Mouse (Mus musculus): ENCODE measurements around the gene Smg6. TPM values are rescaled to one million over a fixed set of nuclear protein-coding genes. Genes with fewer than 3 reads are reported as not detected.
A peak's percentile ranks its signal among the peaks of the same experiment; 100 is the strongest.
"Not testable (repeated sequence)": the region's sequence is repeated elsewhere in the genome, so short reads cannot be mapped to it uniquely, and the experiment has no call there.

Gene Smg6
- polyA plus RNA-seq, 1 experiment from 2014 or later = 19.2 TPM

- peak; percentile 7 for ATAC-seq
These were observed 246.8 kb downstream of the Smg6 start for GRCm38 (mm10) chr11:75172151-75173094.

GRCm38 (mm10) chr11:75173095-75173798, 247.6 kb downstream of the Smg6 start:
- H3K9me3 ChIP-seq (ENCODE audit: control insufficient read depth, low read length) = no peaks in the 10 kb centered on the region
- peaks cover 47% of the 10 kb centered on the region for H3K4me1 ChIP-seq (replicated peaks; ENCODE audit: control insufficient read depth, insufficient read depth, low read length)
- H3K27me3 ChIP-seq (replicated peaks; ENCODE audit: control insufficient read depth, insufficient read depth, low read length) = peaks cover 21% of the 10 kb centered on the region
- peak overlapping the region; percentile 29 for H3K27ac ChIP-seq (ENCODE audit: low read length)
- peaks cover 2% of the 10 kb centered on the region; the same call in 1 of the 2 replicates for H3K36me3 ChIP-seq (ENCODE audit: control insufficient read depth, insufficient read depth)
- ATAC-seq = peak; percentile 54
- WGBS = under 1% methylated on average over 55 of the region's 71 CpGs
- peak overlapping the region; percentile 70 for H3K9ac ChIP-seq (replicated peaks; ENCODE audit: low read depth, low read length)
- H3K4me2 ChIP-seq (ENCODE audit: low read length) = peak overlapping the region; percentile 77
- H3K4me3 ChIP-seq (replicated peaks; ENCODE audit: low read length) = peak overlapping the region; percentile 64

More at GRCm38 (mm10) chr11:75172151-75173094, 246.8 kb downstream of the Smg6 start:
- peak overlapping the region; percentile 77 for H3K4me2 ChIP-seq (ENCODE audit: low read length)
- no peak overlapping the region for H3K27ac ChIP-seq (ENCODE audit: low read length)
- peak overlapping the region; percentile 70 for H3K9ac ChIP-seq (replicated peaks; ENCODE audit: low read depth, low read length)
- no peaks in the 10 kb centered on the region for H3K9me3 ChIP-seq (ENCODE audit: control insufficient read depth, low read length)
- under 1% methylated on average over 73 of the region's 75 CpGs for WGBS
- peaks cover 44% of the 10 kb centered on the region for H3K4me1 ChIP-seq (replicated peaks; ENCODE audit: control insufficient read depth, insufficient read depth, low read length)
- peaks cover 2% of the 10 kb centered on the region; the same call in 1 of the 2 replicates for H3K36me3 ChIP-seq (ENCODE audit: control insufficient read depth, insufficient read depth)
- peak overlapping the region; percentile 64 for H3K4me3 ChIP-seq (replicated peaks; ENCODE audit: low read length)
- peaks cover 27% of the 10 kb centered on the region for H3K27me3 ChIP-seq (replicated peaks; ENCODE audit: control insufficient read depth, insufficient read depth, low read length)

GRCm38 (mm10) chr11:75173799-75174165, 248.2 kb downstream of the Smg6 start:
- ATAC-seq = no peak
- Histone ChIP-seq H3K9me3 (ENCODE audit: control insufficient read depth, low read length) (no peaks in the 10 kb centered on the region), H3K4me3 (replicated peaks; ENCODE audit: low read length) (peak overlapping the region; percentile 64), H3K27me3 (replicated peaks; ENCODE audit: control insufficient read depth, insufficient read depth, low read length) (peaks cover 16% of the 10 kb centered on the region), H3K27ac (ENCODE audit: low read length) (peak overlapping the region; percentile 29), H3K4me2 (ENCODE audit: low read length) (peak overlapping the region; percentile 77), H3K9ac (replicated peaks; ENCODE audit: low read depth, low read length) (peak overlapping the region; percentile 70), H3K36me3 (ENCODE audit: control insufficient read depth, insufficient read depth) (peaks cover 2% of the 10 kb centered on the region; the same call in 1 of the 2 replicates), H3K4me1 (replicated peaks; ENCODE audit: control insufficient read depth, insufficient read depth, low read length) (peaks cover 42% of the 10 kb centered on the region)
- 4% methylated on average over 15 of the region's 15 CpGs for WGBS

- 72% methylated on average over 6 of the region's 6 CpGs for WGBS
- H3K4me3 ChIP-seq (replicated peaks; ENCODE audit: low read length); H3K4me2 ChIP-seq (ENCODE audit: low read length); H3K9me3 ChIP-seq (ENCODE audit: control insufficient read depth, low read length); H3K36me3 ChIP-seq (ENCODE audit: control insufficient read depth, insufficient read depth); H3K27ac ChIP-seq (ENCODE audit: low read length); H3K27me3 ChIP-seq (replicated peaks; ENCODE audit: control insufficient read depth, insufficient read depth, low read length); H3K9ac ChIP-seq (replicated peaks; ENCODE audit: low read depth, low read length); ATAC-seq: not testable (repeated sequence)
- peaks cover 37% of the 10 kb centered on the region for H3K4me1 ChIP-seq (replicated peaks; ENCODE audit: control insufficient read depth, insufficient read depth, low read length)
These were observed 249.0 kb downstream of the Smg6 start for GRCm38 (mm10) chr11:75174574-75174973.

GRCm38 (mm10) chr11:75178011-75178410, 252.4 kb downstream of the Smg6 start:
- ATAC-seq = no peak
- no peak overlapping the region; the same call in 1 of the 2 replicates for H3K27ac ChIP-seq (ENCODE audit: low read length)
- peak overlapping the region; percentile 59 for H3K4me3 ChIP-seq (replicated peaks; ENCODE audit: low read length)
- peaks cover 19% of the 10 kb centered on the region for H3K4me1 ChIP-seq (replicated peaks; ENCODE audit: control insufficient read depth, insufficient read depth, low read length)
- H3K9ac ChIP-seq (replicated peaks; ENCODE audit: low read depth, low read length) = peak overlapping the region; percentile 56
- no peaks in the 10 kb centered on the region for H3K27me3 ChIP-seq (replicated peaks; ENCODE audit: control insufficient read depth, insufficient read depth, low read length)
- H3K36me3 ChIP-seq (ENCODE audit: control insufficient read depth, insufficient read depth) = peaks cover 4% of the 10 kb centered on the region; the same call in 1 of the 2 replicates
- H3K9me3 ChIP-seq (ENCODE audit: control insufficient read depth, low read length) = no peaks in the 10 kb centered on the region
- WGBS = 61% methylated on average over 12 of the region's 12 CpGs
- H3K4me2 ChIP-seq (ENCODE audit: low read length) = peak overlapping the region; percentile 80

- Histone ChIP-seq H3K4me1 (replicated peaks; ENCODE audit: control insufficient read depth, insufficient read depth, low read length) (peaks cover 17% of the 10 kb centered on the region), H3K27ac (ENCODE audit: low read length) (peak within 1 kb of the TSS; percentile 89), H3K9ac (replicated peaks; ENCODE audit: low read depth, low read length) (peak within 1 kb of the TSS; percentile 56), H3K4me3 (replicated peaks; ENCODE audit: low read length) (peak within 1 kb of the TSS; percentile 59), H3K9me3 (ENCODE audit: control insufficient read depth, low read length) (no peaks in the 10 kb centered on the region), H3K36me3 (ENCODE audit: control insufficient read depth, insufficient read depth) (peaks cover 6% of the 10 kb centered on the region; the same call in 1 of the 2 replicates), H3K4me2 (ENCODE audit: low read length) (peak within 1 kb of the TSS; percentile 80), H3K27me3 (replicated peaks; ENCODE audit: control insufficient read depth, insufficient read depth, low read length) (no peaks in the 10 kb centered on the region)
- peak; percentile 97 for ATAC-seq
- WGBS = 0% methylated on average over 33 of the region's 33 CpGs
These were observed 253.1 kb downstream of the Smg6 start, which contains the start of gene Ovca2 for GRCm38 (mm10) chr11:75178672-75179208. TSS of gene Ovca2 (minus strand) at chr11:75178835.

GRCm38 (mm10) chr11:75183917-75184570, 258.4 kb downstream of the Smg6 start:
- Histone ChIP-seq H3K9ac (replicated peaks; ENCODE audit: low read depth, low read length) (no peak overlapping the region), H3K4me1 (replicated peaks; ENCODE audit: control insufficient read depth, insufficient read depth, low read length) (peaks cover 12% of the 10 kb centered on the region), H3K4me2 (ENCODE audit: low read length) (no peak overlapping the region), H3K27ac (ENCODE audit: low read length) (no peak overlapping the region), H3K27me3 (replicated peaks; ENCODE audit: control insufficient read depth, insufficient read depth, low read length) (no peaks in the 10 kb centered on the region), H3K36me3 (ENCODE audit: control insufficient read depth, insufficient read depth) (0 out of 2 replicates have a peak, but pooled peaks cover 4% of the 10 kb centered on the region), H3K4me3 (replicated peaks; ENCODE audit: low read length) (no peak overlapping the region), H3K9me3 (ENCODE audit: control insufficient read depth, low read length) (no peaks in the 10 kb centered on the region)
- WGBS = 81% methylated on average over 2 of the region's 2 CpGs
- ATAC-seq = no peak

- ATAC-seq = no peak
- peak overlapping the region; percentile 23; the same call in 1 of the 2 replicates for H3K27ac ChIP-seq (ENCODE audit: low read length)
- no peak overlapping the region for H3K9ac ChIP-seq (replicated peaks; ENCODE audit: low read depth, low read length)
These were observed 258.9 kb downstream of the Smg6 start for GRCm38 (mm10) chr11:75184573-75184972.

More at GRCm38 (mm10) chr11:75184573-75184972, 258.9 kb downstream of the Smg6 start:
- no peak overlapping the region for H3K4me2 ChIP-seq (ENCODE audit: low read length)
- 0 out of 2 replicates have a peak, but pooled peaks cover 4% of the 10 kb centered on the region for H3K36me3 ChIP-seq (ENCODE audit: control insufficient read depth, insufficient read depth)
- H3K4me3 ChIP-seq (replicated peaks; ENCODE audit: low read length) = no peak overlapping the region
- H3K9me3 ChIP-seq (ENCODE audit: control insufficient read depth, low read length) = no peaks in the 10 kb centered on the region
- 89% methylated on average over 5 of the region's 5 CpGs for WGBS
- H3K27me3 ChIP-seq (replicated peaks; ENCODE audit: control insufficient read depth, insufficient read depth, low read length) = no peaks in the 10 kb centered on the region
- peaks cover 14% of the 10 kb centered on the region for H3K4me1 ChIP-seq (replicated peaks; ENCODE audit: control insufficient read depth, insufficient read depth, low read length)
